Mouse (Mus musculus) liver, postnatal 0 days (tissue): ENCODE results near the gene Klf7.

ENCODE experiments used
- CTCF ChIP-seq: sonication (generic); IDR thresholded peaks from 2 replicates; pipeline ENCODE4 v1.5.1; 2016; ENCODE audit warnings: antibody characterized with exemption, low read depth
- EP300 ChIP-seq: IDR thresholded peaks from 2 replicates; pipeline ENCODE4 v1.6.1; 2016; ENCODE audit warnings: antibody characterized with exemption, low read depth, mild to moderate bottlenecking

GRCm38 (mm10) chr1:64105181-64105646 lies 16.9 kb downstream of the Klf7 start:
- no peak for TF ChIP-seq CTCF
- no peak for TF ChIP-seq EP300
